Mouse (Mus musculus) yolk sac, embryonic 10.5 days (tissue): ENCODE data around the gene 9930104L06Rik.
"Not testable (repeated sequence)": the region's sequence is repeated elsewhere in the genome, so short reads cannot be mapped to it uniquely, and the experiment has no call there.

Experiments
- DNase-seq: peaks from one replicate; pipeline ENCODE4 v3.0.0-alpha.2; 2017; ENCODE audit warnings: low spot score

The 9930104L06Rik gene

DNA sequence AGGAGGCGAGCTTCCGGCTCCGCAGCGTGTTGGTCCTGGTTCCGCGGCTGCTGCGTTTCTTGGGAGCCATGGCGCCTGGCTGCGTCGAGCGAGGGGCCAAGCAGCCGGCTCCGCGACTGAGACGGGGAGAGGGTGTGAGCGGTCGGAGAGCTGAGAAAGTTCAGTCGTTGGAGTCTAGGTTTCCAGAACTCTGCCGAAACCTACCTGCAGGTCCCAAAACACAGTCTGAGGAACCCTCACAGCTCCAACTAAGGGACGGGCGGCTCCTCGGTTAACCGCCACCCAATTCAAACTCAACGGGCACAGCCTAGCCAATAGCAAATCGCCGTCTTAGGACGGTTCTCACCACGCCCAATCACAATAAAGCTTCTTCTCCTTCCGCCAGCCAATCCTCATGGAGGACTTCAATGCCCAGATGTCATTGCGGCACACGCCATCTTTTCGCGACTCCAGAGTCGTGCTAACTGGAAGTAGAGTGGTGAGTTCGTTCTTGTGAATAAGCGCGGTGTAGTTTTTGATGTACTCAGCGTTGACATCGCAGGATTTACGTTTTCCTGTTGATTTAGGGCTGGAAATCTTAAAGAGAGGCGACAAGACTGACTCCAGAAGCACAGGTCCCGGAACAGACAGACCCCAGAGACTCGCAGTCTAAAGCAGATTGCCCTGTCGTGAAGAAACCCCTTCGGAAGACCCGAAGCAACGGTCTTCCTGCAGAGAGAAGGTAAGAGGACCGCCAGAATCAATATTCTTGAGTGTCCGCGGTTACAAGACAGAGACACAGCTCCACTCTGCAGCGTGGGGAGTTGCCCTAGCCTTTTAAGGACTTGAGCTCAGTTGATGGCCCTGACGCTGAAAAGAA lies at the start of gene 9930104L06Rik:
Gene 9930104L06Rik, plus strand, starts transcription at position 436 of the 859 bp plus-strand sequence.
- peak; percentile 95 for DNase-seq

- DNase-seq, result no peak
Observed at GRCm38 (mm10) chr4:124888702-124889101, 48.1 kb upstream of the 9930104L06Rik start.

DNA sequence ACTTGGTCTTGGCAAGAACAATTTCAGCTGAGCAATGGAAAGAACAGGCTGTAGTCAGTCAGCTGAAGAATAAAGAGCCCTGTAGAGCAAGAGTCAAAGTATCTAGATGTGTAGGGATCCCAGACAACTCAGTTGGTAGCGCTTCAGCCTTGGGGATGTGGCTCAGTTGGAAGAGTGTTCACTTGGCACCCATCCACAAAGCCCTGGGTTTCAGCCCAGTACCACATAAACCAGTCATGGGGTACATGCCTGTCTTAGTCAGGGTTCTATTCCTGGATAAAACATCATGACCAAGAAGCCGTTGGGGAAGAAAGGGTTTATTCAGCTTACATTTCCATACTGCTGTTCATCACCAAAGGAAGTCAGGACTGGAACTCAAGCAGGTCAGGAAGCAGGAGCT lies 46.9 kb upstream of the 9930104L06Rik start:
- no peak for DNase-seq

GRCm38 (mm10) chr4:124890831-124891230 lies 46.0 kb upstream of the 9930104L06Rik start:
- DNase-seq, result no peak

DNA sequence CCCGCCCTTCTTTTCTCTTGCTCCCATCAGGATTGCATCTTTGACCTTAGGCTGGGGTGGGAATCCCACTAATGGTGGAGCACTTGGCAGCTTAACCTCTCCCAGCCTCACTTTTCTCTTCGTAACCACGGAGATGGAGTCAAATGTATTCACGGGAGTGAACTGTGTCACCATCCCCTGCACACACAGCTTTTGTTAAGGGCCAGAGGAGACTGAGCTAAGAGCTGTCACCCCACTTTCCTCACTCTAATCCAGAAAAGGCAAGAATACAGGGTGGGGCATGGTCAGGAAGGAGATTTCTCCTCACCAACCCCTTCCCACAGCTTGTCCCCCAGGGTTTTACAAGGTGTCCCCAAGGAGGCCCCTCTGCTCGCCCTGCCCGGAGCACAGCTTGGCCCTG lies 43.1 kb upstream of the 9930104L06Rik start:
- DNase-seq, result no peak

DNA sequence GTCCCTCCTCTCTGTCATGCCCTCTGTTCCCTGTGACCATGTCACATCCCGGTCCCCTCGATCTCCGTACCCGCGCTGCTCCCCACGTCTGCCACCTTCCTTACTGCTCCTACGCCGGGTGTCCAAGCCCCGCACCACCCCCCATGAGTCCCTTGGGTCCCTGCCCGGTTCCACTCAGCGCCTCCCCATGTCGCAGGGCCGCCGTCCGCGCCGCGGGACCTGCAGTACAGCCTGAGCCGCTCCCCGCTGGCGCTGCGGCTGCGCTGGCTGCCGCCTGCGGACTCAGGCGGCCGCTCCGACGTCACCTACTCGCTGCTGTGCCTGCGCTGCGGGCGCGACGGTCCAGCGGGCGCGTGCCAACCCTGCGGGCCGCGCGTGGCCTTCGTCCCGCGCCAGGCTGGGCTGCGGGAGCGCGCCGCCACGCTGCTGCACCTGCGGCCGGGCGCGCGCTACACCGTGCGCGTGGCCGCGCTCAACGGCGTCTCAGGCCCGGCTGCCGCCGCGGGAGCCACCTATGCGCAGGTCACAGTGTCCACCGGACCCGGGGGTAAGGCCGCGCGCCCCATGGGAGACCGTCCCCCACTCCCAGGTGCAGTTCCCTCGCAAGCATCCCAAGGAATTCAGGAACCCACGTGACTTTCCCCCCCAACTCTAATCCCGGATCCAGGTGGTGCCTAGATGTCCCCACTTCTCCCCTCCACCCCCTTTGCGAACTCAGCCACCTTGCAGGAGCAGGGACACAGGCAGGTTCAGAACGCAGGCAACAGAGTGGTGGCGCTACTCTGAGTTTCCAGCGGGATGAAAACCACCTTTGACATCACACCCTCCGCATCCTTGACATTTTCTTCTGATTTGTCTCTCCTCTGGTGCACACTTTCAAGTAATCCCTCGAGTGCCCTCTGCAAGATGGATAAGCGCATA lies 42.1 kb upstream of the 9930104L06Rik start:
- no peak for DNase-seq

- no peak for DNase-seq
Observed at GRCm38 (mm10) chr4:124898428-124898827, 38.4 kb upstream of the 9930104L06Rik start.

- DNase-seq, result no peak
Observed at GRCm38 (mm10) chr4:124899906-124900305, 36.9 kb upstream of the 9930104L06Rik start.

GRCm38 (mm10) chr4:124905417-124905816 lies 31.4 kb upstream of the 9930104L06Rik start:
- DNase-seq, result no peak

GRCm38 (mm10) chr4:124905971-124906822 lies 30.7 kb upstream of the 9930104L06Rik start:
- peak; percentile 40 for DNase-seq

DNA sequence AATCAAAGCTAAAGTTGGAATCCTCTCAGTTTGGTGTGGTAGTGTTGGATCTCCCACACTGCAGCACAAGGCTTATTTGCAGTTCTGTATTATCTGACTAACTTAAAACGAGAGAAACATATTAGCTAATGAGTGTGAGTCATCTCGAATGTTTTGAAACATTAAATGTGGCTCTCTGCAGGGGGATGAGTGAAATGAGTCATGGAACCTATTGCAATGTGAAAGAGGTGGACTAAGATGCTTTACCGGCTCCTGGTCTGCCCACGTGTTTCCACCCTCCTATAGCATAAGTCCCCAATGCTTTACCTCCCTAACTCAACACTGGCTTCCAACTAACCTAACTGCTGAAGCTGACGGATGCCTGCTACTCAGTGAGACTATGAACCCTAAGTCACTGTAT lies 8.7 kb upstream of the 9930104L06Rik start:
- DNase-seq, result no peak

DNA sequence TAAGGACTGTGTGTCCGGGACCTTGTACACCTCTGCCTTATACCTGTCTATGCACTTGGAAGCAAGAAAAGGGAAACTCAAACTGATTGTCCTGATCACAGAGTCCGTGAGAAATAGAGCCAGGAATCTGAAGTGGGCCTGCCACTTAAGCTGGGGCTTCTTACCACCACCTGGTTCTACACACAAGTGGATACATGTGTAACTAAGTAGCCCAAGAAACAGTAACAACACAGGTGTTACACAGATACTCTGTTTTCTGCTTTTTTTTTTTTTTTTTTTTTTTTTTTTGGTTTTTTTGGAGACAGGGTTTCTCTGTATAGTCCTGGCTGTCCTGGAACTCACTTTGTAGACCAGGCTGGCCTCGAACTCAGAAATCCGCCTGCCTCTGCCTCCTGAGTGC lies 2.4 kb downstream of the 9930104L06Rik start, which contains the start of gene Cdca8:
Gene Cdca8, minus strand, starts transcription at position 101 of the 400 bp plus-strand sequence.
- DNase-seq, result not testable (repeated sequence)

GRCm38 (mm10) chr4:124943022-124943421 lies 6.2 kb downstream of the 9930104L06Rik start:
- DNase-seq, result peak; percentile 52

DNA sequence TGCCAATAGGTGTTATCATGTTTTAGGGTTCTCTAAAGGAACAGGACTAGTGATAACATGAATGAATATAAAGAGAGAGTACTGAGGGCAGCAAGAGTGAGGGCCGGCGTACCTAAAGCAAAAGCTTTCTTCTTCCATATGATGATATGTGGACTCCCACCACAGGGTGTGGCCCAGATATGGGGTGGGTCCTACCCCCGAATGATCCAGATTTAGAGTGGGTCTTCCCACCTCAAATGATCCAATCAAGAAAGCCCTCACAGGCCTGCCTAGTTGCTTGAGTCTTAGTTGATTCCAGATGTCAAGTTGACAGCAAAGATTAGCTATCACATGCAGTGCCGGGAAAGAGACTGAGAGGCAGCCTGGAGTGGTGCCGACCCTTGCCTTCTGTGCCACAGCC lies 6.9 kb downstream of the 9930104L06Rik start:
- DNase-seq, result no peak

GRCm38 (mm10) chr4:124944961-124945360 lies 8.1 kb downstream of the 9930104L06Rik start:
- no peak for DNase-seq

DNA sequence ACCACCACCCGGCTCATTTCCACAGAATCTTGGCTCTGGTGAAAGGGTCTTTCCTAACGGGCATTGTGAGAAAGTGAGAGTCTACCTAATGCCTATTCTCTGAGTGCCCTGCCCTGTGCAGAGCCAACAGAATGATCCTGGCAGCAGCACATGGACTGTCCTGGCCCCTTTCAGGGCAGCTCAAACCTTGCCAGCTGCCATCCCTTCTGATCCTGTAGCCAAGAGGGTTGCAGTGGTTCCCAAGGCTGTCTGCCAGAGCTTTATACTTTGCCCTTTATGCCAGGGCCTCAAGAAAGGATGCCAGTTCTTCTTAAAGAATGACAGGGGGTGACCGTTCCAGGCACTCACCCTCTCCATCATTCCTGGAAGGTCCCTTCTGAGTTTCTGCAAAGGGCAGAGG lies 12.6 kb downstream of the 9930104L06Rik start:
- no peak for DNase-seq

- no peak for DNase-seq
Observed at GRCm38 (mm10) chr4:124950181-124951035, 13.6 kb downstream of the 9930104L06Rik start.

GRCm38 (mm10) chr4:124951036-124951433 lies 14.2 kb downstream of the 9930104L06Rik start:
- DNase-seq, result no peak

GRCm38 (mm10) chr4:124953546-124953945 lies 16.7 kb downstream of the 9930104L06Rik start:
- DNase-seq, result no peak

GRCm38 (mm10) chr4:124957284-124957683 lies 20.4 kb downstream of the 9930104L06Rik start:
- DNase-seq, result no peak

GRCm38 (mm10) chr4:124959062-124959461 lies 22.2 kb downstream of the 9930104L06Rik start:
- no peak for DNase-seq
